Mouse (Mus musculus): ENCODE data around the gene Gm36210.

GRCm38 (mm10) chr7:4923586-4924364, 17.5 kb upstream of the Gm36210 start:
- TF ChIP-seq CTCF (IDR thresholded peaks at IDR 0.05) (peak; percentile 70), EP300 (IDR thresholded peaks at IDR 0.05) (no peak)

All from lung, postnatal 0 days (tissue).